ENCODE assay signal across 13 mouse cellular contexts in the genomic region with DNA sequence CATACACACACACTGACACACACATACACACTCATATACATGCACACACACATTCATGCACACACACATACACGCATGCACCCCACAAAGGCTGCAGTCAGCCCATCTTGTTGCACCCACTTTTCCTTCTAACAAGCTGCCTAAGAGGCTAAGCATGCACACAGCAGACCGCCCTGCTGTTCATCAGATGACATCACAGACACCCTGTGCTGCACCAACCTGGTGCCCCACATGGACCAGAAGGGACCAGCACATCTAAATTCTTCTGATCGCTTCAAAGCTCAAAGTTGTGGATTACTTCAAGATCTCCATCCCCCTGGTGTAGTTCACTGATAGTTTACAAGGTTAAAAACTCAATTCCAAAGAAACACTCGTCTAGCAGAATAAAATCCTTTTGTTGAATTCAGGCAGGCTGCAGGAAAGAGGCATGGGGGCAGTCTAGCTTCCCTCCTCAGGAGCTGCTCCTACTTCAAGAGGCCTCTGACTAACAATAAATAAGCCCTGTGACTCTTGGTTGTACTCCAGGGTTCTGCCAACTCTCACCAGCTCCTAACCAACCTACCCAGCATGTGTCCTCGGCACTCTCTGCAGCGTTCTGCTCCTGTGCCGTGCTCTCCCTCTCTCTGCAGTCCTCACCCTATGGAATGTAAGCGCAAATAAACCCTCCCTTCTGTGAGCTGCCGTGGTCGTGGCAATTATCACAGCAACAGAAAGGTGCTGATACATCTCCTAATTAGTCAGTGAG. TPM values are rescaled to one million over a fixed set of nuclear protein-coding genes. Genes with fewer than 3 reads are reported as not detected.
DNase-seq lines count a peak whose midpoint lies in the region; ATAC-seq and TF ChIP-seq lines count a peak whose summit lies in the region.
"Had no signal": no experiment of that assay in that cellular context is flagged by ENCODE, and none has a peak within 500 bp of the region (broad histone marks: within the 10 kb centered on the region; RNA-seq: fewer than 3 reads in every experiment).

No protein-coding gene starts in this region.

- no peak overlapping the region for H3K4me3 ChIP-seq in forebrain, embryonic 15.5 days
- H3K4me3 ChIP-seq in forebrain, embryonic 11.5 days (ENCODE audit: low read depth, low read length), result no peak overlapping the region
- H3K4me3 ChIP-seq in hindbrain, postnatal 0 days (ENCODE audit: low read length), result no peak overlapping the region
- no peak overlapping the region for H3K4me3 ChIP-seq in hindbrain, embryonic 16.5 days (ENCODE audit: low read length)
- no peak overlapping the region for H3K4me3 ChIP-seq in midbrain, embryonic 15.5 days
- H3K4me3 ChIP-seq in midbrain, embryonic 13.5 days (replicated peaks), result no peak overlapping the region

- TF ChIP-seq CTCF in hindbrain, postnatal 0 days (IDR thresholded peaks at IDR 0.05; ENCODE audit: low read depth), result no peak

- DNase-seq in forebrain, embryonic 11.5 days (ENCODE audit: low spot score), result no peak
- DNase-seq in hindbrain, postnatal 0 days (ENCODE audit: low spot score), result peak; percentile 22
- DNase-seq in kidney, adult 8-10 months, result no peak
- DNase-seq in urinary bladder, postnatal 14 days (ENCODE audit: low spot score), result no peak
- DNase-seq: adrenal gland, adult 8-10 months; gastrocnemius, postnatal 14 days; kidney, postnatal 25 days had no signal

- peaks cover 39% of the 10 kb centered on the region for H3K4me1 ChIP-seq in forebrain, embryonic 15.5 days
- no peaks in the 10 kb centered on the region for H3K4me1 ChIP-seq in forebrain, embryonic 11.5 days (replicated peaks; ENCODE audit: control insufficient read depth, insufficient read depth, low read length)
- peaks cover 24% of the 10 kb centered on the region for H3K4me1 ChIP-seq in hindbrain, postnatal 0 days (ENCODE audit: insufficient read depth, low read length)
- H3K4me1 ChIP-seq in hindbrain, embryonic 16.5 days (ENCODE audit: control insufficient read depth, insufficient read depth, low read depth, low read length), result peaks cover 28% of the 10 kb centered on the region
- peaks cover 34% of the 10 kb centered on the region; the same call in 1 of the 2 replicates for H3K4me1 ChIP-seq in midbrain, embryonic 15.5 days
- H3K4me1 ChIP-seq in midbrain, embryonic 13.5 days (replicated peaks), result peaks cover 42% of the 10 kb centered on the region

- no peak for ATAC-seq in forebrain, embryonic 15.5 days (replicated peaks)
- no peak for ATAC-seq in forebrain, embryonic 11.5 days (replicated peaks; ENCODE audit: low FRiP score)
- ATAC-seq in hindbrain, postnatal 0 days, result no peak
- ATAC-seq in hindbrain, embryonic 16.5 days, result no peak
- no peak for ATAC-seq in midbrain, embryonic 15.5 days (replicated peaks)
- no peak for ATAC-seq in midbrain, embryonic 13.5 days
- ATAC-seq: intestine, postnatal 0 days had no signal

- no peaks in the 10 kb centered on the region for H3K9me3 ChIP-seq in forebrain, embryonic 15.5 days
- no peaks in the 10 kb centered on the region for H3K9me3 ChIP-seq in forebrain, embryonic 11.5 days (ENCODE audit: control insufficient read depth, low read length)
- H3K9me3 ChIP-seq in hindbrain, postnatal 0 days (ENCODE audit: low read length), result no peaks in the 10 kb centered on the region
- no peaks in the 10 kb centered on the region for H3K9me3 ChIP-seq in hindbrain, embryonic 16.5 days (ENCODE audit: control insufficient read depth, low read length)
- H3K9me3 ChIP-seq in midbrain, embryonic 15.5 days, result no peaks in the 10 kb centered on the region
- no peaks in the 10 kb centered on the region for H3K9me3 ChIP-seq in midbrain, embryonic 13.5 days

- H3K27ac ChIP-seq in forebrain, embryonic 15.5 days (replicated peaks), result 0 out of 2 replicates have a peak overlapping the region, but pooled peaks have one; percentile 29
- H3K27ac ChIP-seq in forebrain, embryonic 11.5 days (ENCODE audit: low read depth, low read length), result no peak overlapping the region
- peak overlapping the region; percentile 51; the same call in 1 of the 2 replicates for H3K27ac ChIP-seq in hindbrain, postnatal 0 days
- H3K27ac ChIP-seq in hindbrain, embryonic 16.5 days (ENCODE audit: low read depth, low read length), result no peak overlapping the region
- 0 out of 2 replicates have a peak overlapping the region, but pooled peaks have one; percentile 26 for H3K27ac ChIP-seq in midbrain, embryonic 15.5 days
- H3K27ac ChIP-seq in midbrain, embryonic 13.5 days, result no peak overlapping the region
- H3K27ac ChIP-seq: macrophage had no signal

- H3K36me3 ChIP-seq in forebrain, embryonic 15.5 days, result no peaks in the 10 kb centered on the region
- H3K36me3 ChIP-seq in forebrain, embryonic 11.5 days (ENCODE audit: control insufficient read depth, insufficient read depth, low read length), result no peaks in the 10 kb centered on the region
- no peaks in the 10 kb centered on the region for H3K36me3 ChIP-seq in hindbrain, postnatal 0 days (ENCODE audit: insufficient read depth, low read length)
- H3K36me3 ChIP-seq in hindbrain, embryonic 16.5 days (ENCODE audit: control insufficient read depth, insufficient read depth, low read length), result no peaks in the 10 kb centered on the region
- H3K36me3 ChIP-seq in midbrain, embryonic 15.5 days (replicated peaks), result no peaks in the 10 kb centered on the region
- H3K36me3 ChIP-seq in midbrain, embryonic 13.5 days, result peaks cover 3% of the 10 kb centered on the region; the same call in 1 of the 2 replicates

- H3K27me3 ChIP-seq in forebrain, embryonic 15.5 days, result no peaks in the 10 kb centered on the region
- no peaks in the 10 kb centered on the region for H3K27me3 ChIP-seq in forebrain, embryonic 11.5 days (ENCODE audit: control insufficient read depth, insufficient read depth, low read length)
- H3K27me3 ChIP-seq in hindbrain, postnatal 0 days (ENCODE audit: insufficient read depth, low read length), result no peaks in the 10 kb centered on the region
- H3K27me3 ChIP-seq in hindbrain, embryonic 16.5 days (replicated peaks; ENCODE audit: control insufficient read depth, insufficient read depth, low read length), result no peaks in the 10 kb centered on the region
- no peaks in the 10 kb centered on the region for H3K27me3 ChIP-seq in midbrain, embryonic 15.5 days (replicated peaks)
- H3K27me3 ChIP-seq in midbrain, embryonic 13.5 days, result no peaks in the 10 kb centered on the region

- WGBS in forebrain, embryonic 15.5 days, result 60% methylated on average over 10 of the region's 10 CpGs
- WGBS in forebrain, embryonic 11.5 days, result 65% methylated on average over 10 of the region's 10 CpGs
- 47% methylated on average over 10 of the region's 10 CpGs for WGBS in hindbrain, postnatal 0 days
- 55% methylated on average over 10 of the region's 10 CpGs for WGBS in hindbrain, embryonic 16.5 days
- 61% methylated on average over 10 of the region's 10 CpGs for WGBS in midbrain, embryonic 15.5 days
- WGBS in midbrain, embryonic 13.5 days, result 66% methylated on average over 10 of the region's 10 CpGs

- H3K9ac ChIP-seq in forebrain, embryonic 15.5 days (replicated peaks), result peak overlapping the region; percentile 11; the same call in 1 of the 2 replicates
- H3K9ac ChIP-seq in forebrain, embryonic 11.5 days (ENCODE audit: low read length), result no peak overlapping the region
- H3K9ac ChIP-seq in hindbrain, postnatal 0 days (replicated peaks; ENCODE audit: low read length), result no peak overlapping the region
- no peak overlapping the region for H3K9ac ChIP-seq in hindbrain, embryonic 16.5 days (ENCODE audit: low read depth, low read length)
- H3K9ac ChIP-seq in midbrain, embryonic 15.5 days, result no peak overlapping the region
- no peak overlapping the region for H3K9ac ChIP-seq in midbrain, embryonic 13.5 days (replicated peaks)

- no peak overlapping the region for H3K4me2 ChIP-seq in forebrain, embryonic 15.5 days (replicated peaks)
- H3K4me2 ChIP-seq in forebrain, embryonic 11.5 days (ENCODE audit: low read depth, low read length, severe bottlenecking), result no peak overlapping the region
- H3K4me2 ChIP-seq in hindbrain, postnatal 0 days (ENCODE audit: low read depth, low read length), result no peak overlapping the region
- H3K4me2 ChIP-seq in hindbrain, embryonic 16.5 days (ENCODE audit: low read length), result no peak overlapping the region
- H3K4me2 ChIP-seq in midbrain, embryonic 15.5 days, result no peak overlapping the region
- no peak overlapping the region for H3K4me2 ChIP-seq in midbrain, embryonic 13.5 days (replicated peaks)

RNA-seq across cellular contexts. Expression of a gene that starts 22.9 kb away (rescaled TPM):
- polyA plus RNA-seq in forebrain, embryonic 15.5 days (2015; fragmentation: Nextera tagmentation; extraction: Ambion mirVana), result 34.0 and 36.3 TPM in 2 replicates
- 31.3 and 35.1 TPM in 2 replicates for polyA plus RNA-seq in forebrain, embryonic 11.5 days (2014; fragmentation: Nextera tagmentation; extraction: Ambion mirVana)
- total RNA-seq in hindbrain, postnatal 0 days (2014; rRNA removed), result 34.7 and 41.9 TPM in 2 replicates
- 16.6 and 17.9 TPM in 2 replicates for polyA plus RNA-seq in hindbrain, postnatal 0 days (2015; fragmentation: Nextera tagmentation; extraction: Ambion mirVana)
- polyA plus RNA-seq in hindbrain, embryonic 16.5 days (2015; fragmentation: Nextera tagmentation; extraction: Ambion mirVana), result 12.8 and 23.0 TPM in 2 replicates
- 32.2 and 32.6 TPM in 2 replicates for polyA plus RNA-seq in midbrain, embryonic 15.5 days (2015; fragmentation: Nextera tagmentation; extraction: Ambion mirVana)
- polyA plus RNA-seq in midbrain, embryonic 13.5 days (2015; fragmentation: Nextera tagmentation; extraction: Ambion mirVana), result 27.6 and 35.0 TPM in 2 replicates

RNA-seq across cellular contexts. Expression of a gene that starts 43.7 kb away (rescaled TPM):
- polyA plus RNA-seq in forebrain, embryonic 15.5 days (2015; fragmentation: Nextera tagmentation; extraction: Ambion mirVana), result 27.7 and 29.1 TPM in 2 replicates
- 22.5 and 24.6 TPM in 2 replicates for polyA plus RNA-seq in forebrain, embryonic 11.5 days (2014; fragmentation: Nextera tagmentation; extraction: Ambion mirVana)
- total RNA-seq in hindbrain, postnatal 0 days (2014; rRNA removed), result 35.6 and 40.6 TPM in 2 replicates
- 41.1 and 44.7 TPM in 2 replicates for polyA plus RNA-seq in hindbrain, postnatal 0 days (2015; fragmentation: Nextera tagmentation; extraction: Ambion mirVana)
- 45.6 and 45.7 TPM in 2 replicates for polyA plus RNA-seq in hindbrain, embryonic 16.5 days (2015; fragmentation: Nextera tagmentation; extraction: Ambion mirVana)
- 34.2 and 36.3 TPM in 2 replicates for polyA plus RNA-seq in midbrain, embryonic 15.5 days (2015; fragmentation: Nextera tagmentation; extraction: Ambion mirVana)
- polyA plus RNA-seq in midbrain, embryonic 13.5 days (2015; fragmentation: Nextera tagmentation; extraction: Ambion mirVana), result 27.0 and 28.2 TPM in 2 replicates

RNA-seq across cellular contexts. Expression of a gene that starts 49.0 kb away (rescaled TPM):
- polyA plus RNA-seq in forebrain, embryonic 15.5 days (2015; fragmentation: Nextera tagmentation; extraction: Ambion mirVana), result 37.1 and 40.7 TPM in 2 replicates
- polyA plus RNA-seq in forebrain, embryonic 11.5 days (2014; fragmentation: Nextera tagmentation; extraction: Ambion mirVana), result 74.6 and 89.6 TPM in 2 replicates
- total RNA-seq in hindbrain, postnatal 0 days (2014; rRNA removed), result 20.1 and 23.3 TPM in 2 replicates
- 16.0 and 18.3 TPM in 2 replicates for polyA plus RNA-seq in hindbrain, postnatal 0 days (2015; fragmentation: Nextera tagmentation; extraction: Ambion mirVana)
- polyA plus RNA-seq in hindbrain, embryonic 16.5 days (2015; fragmentation: Nextera tagmentation; extraction: Ambion mirVana), result 22.9 and 23.2 TPM in 2 replicates
- polyA plus RNA-seq in midbrain, embryonic 15.5 days (2015; fragmentation: Nextera tagmentation; extraction: Ambion mirVana), result 24.7 and 25.1 TPM in 2 replicates
- 31.8 and 36.8 TPM in 2 replicates for polyA plus RNA-seq in midbrain, embryonic 13.5 days (2015; fragmentation: Nextera tagmentation; extraction: Ambion mirVana)

Comparison
In these comparisons a context has a peak if more than half of its experiments do, and no peak if none do; other contexts are left out.
1. H3K27ac ChIP-seq: peak in forebrain, embryonic 15.5 days (single experiment), hindbrain, postnatal 0 days (single experiment) and midbrain, embryonic 15.5 days (single experiment); none in forebrain, embryonic 11.5 days (single experiment), hindbrain, embryonic 16.5 days (single experiment) and midbrain, embryonic 13.5 days (single experiment).